Mouse (Mus musculus) urinary bladder, adult 18-20 months (tissue): ENCODE measurements around the gene Oosp3.

Experiments used
- DNase-seq, 2 experiments: peaks; one replicate each; pipeline ENCODE4 v3.0.0; 2022; ENCODE audit warnings: low spot score in 2 of 2, mixed read lengths in 2 of 2

Gene Oosp3

GRCm38 (mm10) chr19:11696755-11697154, at the start of gene Oosp3:
Gene Oosp3, plus strand, starts transcription at chr19:11697055.
- DNase-seq: no peak

GRCm38 (mm10) chr19:11649564-11649963, 47.3 kb upstream of the Oosp3 start:
- DNase-seq: no peak

GRCm38 (mm10) chr19:11659142-11659541, 37.7 kb upstream of the Oosp3 start:
- no peak for DNase-seq

GRCm38 (mm10) chr19:11660459-11660858, 36.4 kb upstream of the Oosp3 start, which contains the start of gene Oosp2:
Gene Oosp2, minus strand, starts transcription at chr19:11660559.
- no peak for DNase-seq

- no peak for DNase-seq
Observed at GRCm38 (mm10) chr19:11661562-11661961, 35.3 kb upstream of the Oosp3 start.

- DNase-seq: no peak
Observed at GRCm38 (mm10) chr19:11690839-11691238, 6.0 kb upstream of the Oosp3 start, which contains the start of gene Oosp1. Gene Oosp1, minus strand, starts transcription at chr19:11691150.

- no peak for DNase-seq
Observed at GRCm38 (mm10) chr19:11691454-11691853, 5.4 kb upstream of the Oosp3 start.

GRCm38 (mm10) chr19:11698342-11698741, 1.5 kb downstream of the Oosp3 start:
- no peak for DNase-seq

- DNase-seq: no peak
Observed at GRCm38 (mm10) chr19:11712451-11712850, 15.6 kb downstream of the Oosp3 start.

- no peak for DNase-seq
Observed at GRCm38 (mm10) chr19:11720071-11720470, 23.2 kb downstream of the Oosp3 start.

- DNase-seq: no peak
Observed at GRCm38 (mm10) chr19:11723870-11724269, 27.0 kb downstream of the Oosp3 start.

- DNase-seq: no peak
Observed at GRCm38 (mm10) chr19:11724275-11724674, 27.4 kb downstream of the Oosp3 start.

- no peak for DNase-seq
Observed at GRCm38 (mm10) chr19:11725915-11726314, 29.1 kb downstream of the Oosp3 start.

GRCm38 (mm10) chr19:11727304-11727703, 30.4 kb downstream of the Oosp3 start:
- DNase-seq: no peak

- no peak for DNase-seq
Observed at GRCm38 (mm10) chr19:11730278-11730677, 33.4 kb downstream of the Oosp3 start.

GRCm38 (mm10) chr19:11736455-11736854, 39.6 kb downstream of the Oosp3 start:
- DNase-seq: no peak

- DNase-seq: no peak
Observed at GRCm38 (mm10) chr19:11745680-11746079, 48.8 kb downstream of the Oosp3 start.

- no peak for DNase-seq
Observed at GRCm38 (mm10) chr19:11747298-11747697, 50.4 kb downstream of the Oosp3 start, which contains the start of gene Gif. Gene Gif, plus strand, starts transcription at chr19:11747554.
